ENCODE assay signal across 7 mouse cellular contexts in the genomic region with DNA sequence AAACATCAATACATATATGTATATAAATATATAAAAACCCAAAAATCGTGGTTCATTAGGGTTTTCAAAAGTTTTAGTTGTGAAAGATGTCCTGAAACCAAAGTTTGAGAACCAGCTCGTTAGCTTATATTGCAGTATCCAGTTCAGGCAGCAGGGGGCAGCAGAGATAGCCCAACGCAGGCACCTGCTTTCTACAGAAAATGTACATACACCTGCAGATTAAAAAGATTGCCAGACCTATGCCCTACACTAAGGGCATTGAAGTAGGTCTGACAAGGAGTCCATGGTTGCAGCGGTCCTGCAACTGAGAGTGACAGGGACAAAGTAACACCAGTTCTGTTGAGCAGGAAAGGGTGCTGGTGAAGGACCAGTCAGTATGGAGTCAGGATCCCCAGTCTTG. TPM values are rescaled to one million over a fixed set of nuclear protein-coding genes. Genes with fewer than 3 reads are reported as not detected.
A peak's percentile ranks its signal among the peaks of the same experiment; 100 is the strongest.
DNase-seq lines count a peak whose midpoint lies in the region; ATAC-seq lines count a peak whose summit lies in the region.

No protein-coding gene starts in this region.

- H3K9me3 ChIP-seq in midbrain, embryonic 11.5 days (ENCODE audit: control insufficient read depth, low read length), result no peaks in the 10 kb centered on the region
- H3K9me3 ChIP-seq in midbrain, embryonic 13.5 days, result no peaks in the 10 kb centered on the region

- H3K4me1 ChIP-seq in midbrain, embryonic 11.5 days (ENCODE audit: control insufficient read depth, insufficient read depth, low read length), result peaks cover 2% of the 10 kb centered on the region; the same call in 1 of the 2 replicates
- peaks cover 9% of the 10 kb centered on the region for H3K4me1 ChIP-seq in midbrain, embryonic 13.5 days (replicated peaks)

- no peaks in the 10 kb centered on the region for H3K36me3 ChIP-seq in midbrain, embryonic 11.5 days (ENCODE audit: control insufficient read depth, insufficient read depth, low read length)
- no peaks in the 10 kb centered on the region for H3K36me3 ChIP-seq in midbrain, embryonic 13.5 days

- no peak for ATAC-seq in midbrain, embryonic 11.5 days (ENCODE audit: low FRiP score)
- no peak for ATAC-seq in midbrain, embryonic 13.5 days
- ATAC-seq in activated CD4-positive, CD25-positive, alpha-beta regulatory T cell, adult 4 months, result peak; percentile 57
- ATAC-seq in common myeloid progenitor, adult 5-6 weeks (replicated peaks; ENCODE audit: low read depth, poor library complexity, severe bottlenecking), result peak; percentile 61; the same call in 1 of the 2 replicates

- no peaks in the 10 kb centered on the region for H3K27me3 ChIP-seq in midbrain, embryonic 11.5 days (ENCODE audit: control insufficient read depth, insufficient read depth, low read length)
- H3K27me3 ChIP-seq in midbrain, embryonic 13.5 days, result 0 out of 2 replicates have a peak, but pooled peaks cover 4% of the 10 kb centered on the region

- 6% methylated on average over 4 of the region's 4 CpGs for whole genome bisulfite sequencing in midbrain, embryonic 11.5 days
- 9% methylated on average over 4 of the region's 4 CpGs for WGBS in midbrain, embryonic 13.5 days

- DNase-seq in midbrain, embryonic 11.5 days (ENCODE audit: low spot score, missing footprints), result peak; percentile 98
- DNase-seq in kidney, postnatal 25 days, result peak; percentile 60 to 89
- peak; percentile 89 for DNase-seq in lung, postnatal 14 days
- DNase-seq in spleen, postnatal 14 days (ENCODE audit: low spot score in 2 of 2), result peak; percentile 52 to 76

- H3K4me2 ChIP-seq in midbrain, embryonic 11.5 days, result no peak overlapping the region
- H3K4me2 ChIP-seq in midbrain, embryonic 13.5 days (replicated peaks), result no peak overlapping the region

- no peak overlapping the region for H3K27ac ChIP-seq in midbrain, embryonic 11.5 days (ENCODE audit: low read depth, low read length)
- no peak overlapping the region for H3K27ac ChIP-seq in midbrain, embryonic 13.5 days

- no peak overlapping the region for H3K9ac ChIP-seq in midbrain, embryonic 11.5 days (ENCODE audit: low read length)
- H3K9ac ChIP-seq in midbrain, embryonic 13.5 days (replicated peaks), result no peak overlapping the region

- no peak overlapping the region for H3K4me3 ChIP-seq in midbrain, embryonic 11.5 days (ENCODE audit: low read depth, low read length)
- H3K4me3 ChIP-seq in midbrain, embryonic 13.5 days (replicated peaks), result no peak overlapping the region

RNA-seq across cellular contexts. Expression of a gene that starts 5.8 kb away (rescaled TPM):
- polyA plus RNA-seq in midbrain, embryonic 11.5 days (2014; fragmentation: Nextera tagmentation; extraction: Ambion mirVana), result 16.2 and 16.7 TPM in 2 replicates
- 42.5 and 46.4 TPM in 2 replicates for polyA plus RNA-seq in midbrain, embryonic 13.5 days (2015; fragmentation: Nextera tagmentation; extraction: Ambion mirVana)
- 10 to 100 TPM in 1 of 2 experiments, 1 to 10 TPM in 1; 9.7 to 14.7 TPM for polyA plus RNA-seq in activated CD4-positive, CD25-positive, alpha-beta regulatory T cell, adult 4 months (2017; shearing (Covaris generic))
- total RNA-seq in common myeloid progenitor, adult 5-6 weeks (2017), result not detected in 2 replicates

RNA-seq across cellular contexts. Expression of a gene that starts 22.4 kb away (rescaled TPM):
- polyA plus RNA-seq in midbrain, embryonic 11.5 days (2014; fragmentation: Nextera tagmentation; extraction: Ambion mirVana), result 202 and 210 TPM in 2 replicates
- polyA plus RNA-seq in midbrain, embryonic 13.5 days (2015; fragmentation: Nextera tagmentation; extraction: Ambion mirVana), result 244 and 284 TPM in 2 replicates
- not detected for polyA plus RNA-seq in activated CD4-positive, CD25-positive, alpha-beta regulatory T cell, adult 4 months (2017; shearing (Covaris generic))
- 0.14 TPM in 1 of 2 replicates, not detected in the other for total RNA-seq in common myeloid progenitor, adult 5-6 weeks (2017)

Comparison
In these comparisons a context has a peak if more than half of its experiments do, and no peak if none do; other contexts are left out.
1. ATAC-seq: peak in activated CD4-positive, CD25-positive, alpha-beta regulatory T cell, adult 4 months (single experiment) and common myeloid progenitor, adult 5-6 weeks (single experiment); none in midbrain, embryonic 11.5 days (single experiment) and midbrain, embryonic 13.5 days (single experiment).
2. RNA of a gene that starts 22.4 kb away (polyA plus RNA-seq): 244 to 284 TPM in midbrain, embryonic 13.5 days and 202 to 210 TPM in midbrain, embryonic 11.5 days; not detected in activated CD4-positive, CD25-positive, alpha-beta regulatory T cell, adult 4 months; every median in the first group is over 100 times any median in the second.
3. Peak in every context shown above with its lines, with median percentiles within 50 percentile points of each other: DNase-seq.